In genomic region chr10:61608233-61608632, GRCm38 (mm10) we compare ENCODE assay signal across 20 mouse cellular contexts. TPM values are rescaled to one million over a fixed set of nuclear protein-coding genes. Genes with fewer than 3 reads are reported as not detected.
"Had no signal": no experiment of that assay in that cellular context is flagged by ENCODE, and none has a peak within 500 bp of the region (broad histone marks: within the 10 kb centered on the region; RNA-seq: fewer than 3 reads in every experiment).

No protein-coding gene starts in this region.

- H3K4me1 ChIP-seq: lung, embryonic 15.5 days; neural tube, embryonic 12.5 days; stomach, embryonic 15.5 days had no signal

- H3K27me3 ChIP-seq: stomach, embryonic 15.5 days had no signal

- DNase-seq: liver, postnatal 0 days; lung, adult 2 months; lung, postnatal 14 days; lung, postnatal 36 days; midbrain, embryonic 14.5 days; right cerebral cortex, postnatal 14 days; thymus, adult 2 months; thymus, postnatal 25 days; thymus, postnatal 4 days had no signal

- ATAC-seq: liver, postnatal 0 days; lung, postnatal 0 days; midbrain, embryonic 16.5 days had no signal

- H3K9me3 ChIP-seq: lung, embryonic 15.5 days; midbrain, embryonic 12.5 days; neural tube, embryonic 12.5 days; stomach, embryonic 15.5 days had no signal

- H3K36me3 ChIP-seq: lung, embryonic 15.5 days; midbrain, embryonic 12.5 days; neural tube, embryonic 12.5 days; stomach, embryonic 15.5 days had no signal

- H3K9ac ChIP-seq: liver, postnatal 0 days; lung, embryonic 15.5 days; midbrain, embryonic 12.5 days; neural tube, embryonic 12.5 days; stomach, embryonic 15.5 days had no signal

- H3K4me3 ChIP-seq: lung, embryonic 15.5 days; megakaryocyte, embryonic 14.5 days; midbrain, embryonic 12.5 days; neural tube, embryonic 12.5 days; stomach, embryonic 15.5 days had no signal

- H3K27ac ChIP-seq: lung, embryonic 15.5 days; macrophage; midbrain, embryonic 12.5 days; neural tube, embryonic 12.5 days; stomach, embryonic 15.5 days; stomach, postnatal 0 days had no signal

- H3K4me2 ChIP-seq: lung, embryonic 15.5 days; midbrain, embryonic 12.5 days; neural tube, embryonic 12.5 days; stomach, embryonic 15.5 days had no signal

RNA-seq across cellular contexts. Expression of gene Npffr1, which starts 12.9 kb away (rescaled TPM):
- total RNA-seq: monocyte, adult 5-6 weeks; neutrophil, adult 5-6 weeks had no signal
- polyA plus RNA-seq: liver, postnatal 0 days; macrophage had no signal
